Mouse (Mus musculus): Measurements from ENCODE around the gene Hcrt.

DNA sequence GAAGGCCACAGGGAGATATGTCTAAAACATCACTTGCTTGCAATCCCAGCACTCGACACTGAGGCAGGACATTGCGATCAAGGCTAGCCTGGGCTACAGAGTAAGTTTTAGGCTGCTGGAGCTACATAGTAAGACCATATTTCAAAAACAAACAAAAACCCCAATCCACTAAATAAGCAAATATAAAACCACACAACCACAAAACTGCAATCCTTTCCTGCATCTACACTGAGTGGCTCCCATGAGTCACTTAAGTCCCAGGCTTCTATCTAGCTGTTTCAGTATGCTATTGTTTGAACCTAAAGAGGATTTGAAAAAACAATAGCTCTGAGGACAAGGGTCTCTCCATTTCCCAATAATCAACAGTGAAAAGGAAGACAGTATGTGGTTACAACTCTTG lies 32.7 kb upstream of the Hcrt start:
- TF ChIP-seq POLR2A (IDR thresholded peaks at IDR 0.05; ENCODE audit: extremely low read depth, insufficient read depth, low read length) (no peak), CTCF (IDR thresholded peaks at IDR 0.05; ENCODE audit: low read depth, low read length) (no peak)

Measured in liver, adult 2 months (tissue).